In genomic region chr5:24426556-24427284, GRCm38 (mm10) we compare ENCODE assay signal across 9 mouse cellular contexts. TPM values are rescaled to one million over a fixed set of nuclear protein-coding genes. Genes with fewer than 3 reads are reported as not detected.
A peak's percentile ranks its signal among the peaks of the same experiment; 100 is the strongest.
DNase-seq lines count a peak whose midpoint lies in the region; ATAC-seq and TF ChIP-seq lines count a peak whose summit lies in the region.
"Had no signal": no experiment of that assay in that cellular context is flagged by ENCODE, and none has a peak within 500 bp of the region (broad histone marks: within the 10 kb centered on the region; RNA-seq: fewer than 3 reads in every experiment).

No protein-coding gene starts in this region.

- H3K4me3 ChIP-seq in heart, adult 2 months: peak overlapping the region; percentile 69; the same call in 1 of the 2 replicates
- H3K4me3 ChIP-seq in hindbrain, embryonic 11.5 days (ENCODE audit: low read depth, low read length): no peak overlapping the region; the same call in 1 of the 2 replicates
- peak overlapping the region; percentile 87 for H3K4me3 ChIP-seq in macrophage (ENCODE audit: inconsistent target)

- intact Hi-C loops in heart, adult 2 months (cut with DNase I): loop anchor here (2.0 kb wide), 1 partner anchor 18 kb away; the partner anchor contains the start of gene Fastk
- intact Hi-C loops in gastrocnemius, postnatal 14 days (cut with DNase I; ENCODE audit: low total_unique reads): no loop called here

- DNase-seq in heart, adult 2 months: no peak
- DNase-seq in heart, adult 8-10 months (ENCODE audit: low spot score): no peak
- DNase-seq in ES-CJ7 (ENCODE audit: low read depth, low spot score): peak; percentile 21
- DNase-seq in hindbrain, embryonic 11.5 days (ENCODE audit: low spot score): no peak
- DNase-seq in thymus, adult 18-20 months: no peak
- DNase-seq in gastrocnemius, postnatal 14 days: no peak
- no peak for DNase-seq in adrenal gland, adult 18-20 months (ENCODE audit: low spot score in 2 of 2)

- no peaks in the 10 kb centered on the region for H3K9me3 ChIP-seq in hindbrain, embryonic 11.5 days (ENCODE audit: control insufficient read depth, low read length)

- no peak for TF ChIP-seq POLR2A in heart, adult 2 months (IDR thresholded peaks at IDR 0.05; ENCODE audit: insufficient read depth, low read depth, low read length)

- TF ChIP-seq EP300 in heart, adult 2 months (IDR thresholded peaks at IDR 0.05; ENCODE audit: insufficient read depth, low read depth, low read length): no peak

- no peak overlapping the region for H3K27ac ChIP-seq in heart, adult 2 months
- no peak overlapping the region for H3K27ac ChIP-seq in hindbrain, embryonic 11.5 days (ENCODE audit: low read depth, low read length)
- peak overlapping the region; percentile 59; the same call in 1 of the 2 replicates for H3K27ac ChIP-seq in macrophage

- no peak for TF ChIP-seq CTCF in heart, adult 2 months (IDR thresholded peaks at IDR 0.05)

- H3K4me2 ChIP-seq in hindbrain, embryonic 11.5 days (replicated peaks; ENCODE audit: low read depth, low read length): peak overlapping the region; percentile 89; the same call in 1 of the 2 replicates

- ATAC-seq in hindbrain, embryonic 11.5 days (ENCODE audit: low FRiP score): no peak

- H3K36me3 ChIP-seq in heart, adult 2 months (ENCODE audit: control insufficient read depth, insufficient read depth, low read length): no peaks in the 10 kb centered on the region
- H3K36me3 ChIP-seq in hindbrain, embryonic 11.5 days (ENCODE audit: control insufficient read depth, insufficient read depth, low read length): peaks cover 7% of the 10 kb centered on the region; the same call in 1 of the 2 replicates
- peaks cover 28% of the 10 kb centered on the region for H3K36me3 ChIP-seq in macrophage (ENCODE audit: inconsistent target)

- H3K9ac ChIP-seq in heart, adult 2 months (ENCODE audit: low read depth, low read length): no peak overlapping the region
- no peak overlapping the region for H3K9ac ChIP-seq in hindbrain, embryonic 11.5 days (ENCODE audit: low read depth, low read length)

- peaks cover 8% of the 10 kb centered on the region for H3K4me1 ChIP-seq in heart, adult 2 months (ENCODE audit: control insufficient read depth, insufficient read depth, low read length)
- H3K4me1 ChIP-seq in hindbrain, embryonic 11.5 days (replicated peaks; ENCODE audit: control insufficient read depth, insufficient read depth, low read length): peaks cover 17% of the 10 kb centered on the region

- H3K79me2 ChIP-seq in heart, adult 2 months (replicated peaks; ENCODE audit: control insufficient read depth, insufficient read depth, low read length): peaks cover 3% of the 10 kb centered on the region; the same call in 1 of the 2 replicates
- peaks cover 32% of the 10 kb centered on the region for H3K79me2 ChIP-seq in macrophage (ENCODE audit: inconsistent target)

- WGBS in heart, adult 2 months: 33% methylated on average over 9 of the region's 9 CpGs
- 8% methylated on average over 9 of the region's 9 CpGs for WGBS in hindbrain, embryonic 11.5 days
- WGBS in macrophage (ENCODE audit: missing documents): 38% methylated on average over 9 of the region's 9 CpGs

- H3K27me3 ChIP-seq in heart, adult 2 months (ENCODE audit: control insufficient read depth, insufficient read depth, low read length): no peaks in the 10 kb centered on the region
- H3K27me3 ChIP-seq in hindbrain, embryonic 11.5 days (ENCODE audit: control insufficient read depth, insufficient read depth, low read length): 0 out of 2 replicates have a peak, but pooled peaks cover 4% of the 10 kb centered on the region

RNA-seq across cellular contexts. Expression of gene Slc4a2, which starts 3.1 kb away (rescaled TPM):
- total RNA-seq in heart, adult 2 months (2021): 10 to 100 TPM; 22.4 to 25.9 TPM
- 37.9 and 41.2 TPM in 2 replicates for polyA plus RNA-seq in heart, adult 2 months (2012; rRNA removed)
- 10 to 100 TPM; 21.9 to 32.5 (median 24.7) TPM for total RNA-seq in heart, adult 8-10 months (2022)
- 14.3 and 17.9 TPM in 2 replicates for polyA plus RNA-seq in hindbrain, embryonic 11.5 days (2014; fragmentation: Nextera tagmentation; extraction: Ambion mirVana)
- 100 to 1,000 TPM in 14 of 26 experiments, 10 to 100 TPM in 12; 39.0 to 197 (median 104) TPM for total RNA-seq in macrophage (2018; cell fraction: chromatin; rRNA removed)
- total RNA-seq in macrophage (2018; cell fraction: cytosol; rRNA removed): 10 to 100 TPM; 17.3 to 43.5 (median 30.9) TPM
- total RNA-seq in macrophage (2018; cell fraction: nucleus; rRNA removed): 100 to 1,000 TPM in 4 of 26 experiments, 10 to 100 TPM in 22; 38.0 to 127 (median 68.2) TPM
- polyA plus RNA-seq in macrophage (2018): 21.8 to 34.7 TPM (median 34.2 TPM) in 3 replicates
- 10 to 100 TPM; 21.7 to 22.8 TPM for total RNA-seq in gastrocnemius, postnatal 14 days (2021)
- total RNA-seq in adrenal gland, adult 18-20 months (2021): 10 to 100 TPM; 49.3 to 62.3 TPM

RNA-seq across cellular contexts. Expression of gene Cdk5, which starts 3.4 kb away (rescaled TPM):
- 10 to 100 TPM; 19.9 to 21.7 TPM for total RNA-seq in heart, adult 2 months (2021)
- 42.7 and 51.8 TPM in 2 replicates for polyA plus RNA-seq in heart, adult 2 months (2012; rRNA removed)
- 10 to 100 TPM; 17.3 to 23.7 (median 19.1) TPM for total RNA-seq in heart, adult 8-10 months (2022)
- polyA plus RNA-seq in hindbrain, embryonic 11.5 days (2014; fragmentation: Nextera tagmentation; extraction: Ambion mirVana): 56.3 and 62.4 TPM in 2 replicates
- 10 to 100 TPM; 20.2 to 77.5 (median 50.6) TPM for total RNA-seq in macrophage (2018; cell fraction: chromatin; rRNA removed)
- total RNA-seq in macrophage (2018; cell fraction: cytosol; rRNA removed): 10 to 100 TPM; 12.6 to 17.8 (median 15.1) TPM
- total RNA-seq in macrophage (2018; cell fraction: nucleus; rRNA removed): 10 to 100 TPM; 13.4 to 62.9 (median 39.9) TPM
- 15.2 to 21.5 TPM (median 20.5 TPM) in 3 replicates for polyA plus RNA-seq in macrophage (2018)
- 10 to 100 TPM; 12.4 to 13.4 TPM for total RNA-seq in gastrocnemius, postnatal 14 days (2021)
- total RNA-seq in adrenal gland, adult 18-20 months (2021): 10 to 100 TPM; 42.4 to 47.5 TPM

RNA-seq across cellular contexts. Expression of gene Asic3, which starts 13.5 kb away (rescaled TPM):
- under 1 TPM in 1 of 2 experiments, not detected in 1; 0.14 TPM for total RNA-seq in heart, adult 2 months (2021)
- 0.32 and 0.59 TPM in 2 replicates for polyA plus RNA-seq in heart, adult 2 months (2012; rRNA removed)
- under 1 TPM in 1 of 4 experiments, not detected in 3; 0.16 TPM for total RNA-seq in heart, adult 8-10 months (2022)
- 0.52 and 0.88 TPM in 2 replicates for polyA plus RNA-seq in hindbrain, embryonic 11.5 days (2014; fragmentation: Nextera tagmentation; extraction: Ambion mirVana)
- total RNA-seq in macrophage (2018; cell fraction: chromatin; rRNA removed): 1 to 10 TPM in 3 of 26 experiments, under 1 TPM in 8, not detected in 15; 0.21 to 1.7 (median 0.51) TPM
- total RNA-seq in macrophage (2018; cell fraction: cytosol; rRNA removed): not detected
- total RNA-seq in macrophage (2018; cell fraction: nucleus; rRNA removed): under 1 TPM in 7 of 26 experiments, not detected in 19; 0.24 to 0.85 (median 0.42) TPM
- polyA plus RNA-seq in macrophage (2018): not detected in 3 replicates
- under 1 TPM in 1 of 2 experiments, not detected in 1; 0.29 TPM for total RNA-seq in gastrocnemius, postnatal 14 days (2021)
- total RNA-seq in adrenal gland, adult 18-20 months (2021): under 1 TPM in 1 of 2 experiments, not detected in 1; 0.33 TPM
- total RNA-seq: megakaryocyte-erythroid progenitor cell, adult 5-6 weeks had no signal

RNA-seq across cellular contexts. Expression of gene Fastk, which starts 18.4 kb away (rescaled TPM):
- 100 to 1,000 TPM; 287 to 328 TPM for total RNA-seq in heart, adult 2 months (2021)
- polyA plus RNA-seq in heart, adult 2 months (2012; rRNA removed): 609 and 613 TPM in 2 replicates
- 100 to 1,000 TPM; 297 to 351 (median 327) TPM for total RNA-seq in heart, adult 8-10 months (2022)
- polyA plus RNA-seq in hindbrain, embryonic 11.5 days (2014; fragmentation: Nextera tagmentation; extraction: Ambion mirVana): 86.7 and 88.5 TPM in 2 replicates
- total RNA-seq in macrophage (2018; cell fraction: chromatin; rRNA removed): 100 to 1,000 TPM in 14 of 26 experiments, 10 to 100 TPM in 12; 50.0 to 163 (median 113) TPM
- 10 to 100 TPM; 21.5 to 41.1 (median 31.1) TPM for total RNA-seq in macrophage (2018; cell fraction: cytosol; rRNA removed)
- total RNA-seq in macrophage (2018; cell fraction: nucleus; rRNA removed): 100 to 1,000 TPM in 4 of 26 experiments, 10 to 100 TPM in 22; 38.9 to 116 (median 73.8) TPM
- polyA plus RNA-seq in macrophage (2018): 30.5 to 41.6 TPM (median 31.5 TPM) in 3 replicates
- 100 to 1,000 TPM; 132 to 146 TPM for total RNA-seq in gastrocnemius, postnatal 14 days (2021)
- total RNA-seq in adrenal gland, adult 18-20 months (2021): 100 to 1,000 TPM in 1 of 2 experiments, 10 to 100 TPM in 1; 94.6 to 117 TPM

RNA-seq across cellular contexts. Expression of gene Tmub1, which starts 20.9 kb away (rescaled TPM):
- 10 to 100 TPM; 10.4 to 13.9 TPM for total RNA-seq in heart, adult 2 months (2021)
- 28.5 and 34.0 TPM in 2 replicates for polyA plus RNA-seq in heart, adult 2 months (2012; rRNA removed)
- total RNA-seq in heart, adult 8-10 months (2022): 10 to 100 TPM in 3 of 4 experiments, 1 to 10 TPM in 1; 9.8 to 12.3 (median 11.8) TPM
- polyA plus RNA-seq in hindbrain, embryonic 11.5 days (2014; fragmentation: Nextera tagmentation; extraction: Ambion mirVana): 30.0 and 33.6 TPM in 2 replicates
- total RNA-seq in macrophage (2018; cell fraction: chromatin; rRNA removed): 1 to 10 TPM in 12 of 26 experiments, under 1 TPM in 4, not detected in 10; 0.63 to 4.0 (median 1.4) TPM
- 10 to 100 TPM in 10 of 26 experiments, 1 to 10 TPM in 16; 3.9 to 13.7 (median 9.5) TPM for total RNA-seq in macrophage (2018; cell fraction: cytosol; rRNA removed)
- total RNA-seq in macrophage (2018; cell fraction: nucleus; rRNA removed): 1 to 10 TPM in 25 of 26 experiments, under 1 TPM in 1; 0.98 to 8.8 (median 3.9) TPM
- polyA plus RNA-seq in macrophage (2018): 7.8 to 14.5 TPM (median 12.4 TPM) in 3 replicates
- total RNA-seq in gastrocnemius, postnatal 14 days (2021): 10 to 100 TPM; 11.4 to 13.7 TPM
- total RNA-seq in adrenal gland, adult 18-20 months (2021): 10 to 100 TPM; 11.7 to 13.2 TPM
